Mouse (Mus musculus): ENCODE data around the gene AY761185.

- TF ChIP-seq CTCF (IDR thresholded peaks at IDR 0.05) (no peak), POLR2A (IDR thresholded peaks at IDR 0.05; ENCODE audit: insufficient read depth, low read depth, low read length) (no peak)
Observed at GRCm38 (mm10) chr8:20908256-20908655, 36.3 kb downstream of the AY761185 start.
